10 mouse cellular contexts compared by ENCODE assay signal in genomic region chr6:30678482-30678881, GRCm38 (mm10). TPM values are rescaled to one million over a fixed set of nuclear protein-coding genes. Genes with fewer than 3 reads are reported as not detected.
DNase-seq lines count a peak whose midpoint lies in the region; ATAC-seq lines count a peak whose summit lies in the region.
"Had no signal": no experiment of that assay in that cellular context is flagged by ENCODE, and none has a peak within 500 bp of the region (broad histone marks: within the 10 kb centered on the region; RNA-seq: fewer than 3 reads in every experiment).

No protein-coding gene starts in this region.

- intact Hi-C loops in left cerebral cortex, postnatal 4 days (cut with DNase I), result no loop called here
- intact Hi-C loops in left cerebral cortex, postnatal 10 days (cut with DNase I), result no loop called here

- H3K4me3 ChIP-seq in forebrain, embryonic 11.5 days (ENCODE audit: low read depth, low read length), result no peak overlapping the region
- no peak overlapping the region for H3K4me3 ChIP-seq in limb, embryonic 13.5 days
- no peak overlapping the region for H3K4me3 ChIP-seq in intestine, embryonic 16.5 days (ENCODE audit: low read length)

- peak; percentile 54; the same call in 1 of the 2 replicates for ATAC-seq in forebrain, embryonic 11.5 days (replicated peaks; ENCODE audit: low FRiP score)
- ATAC-seq in limb, embryonic 13.5 days (ENCODE audit: low FRiP score, low read depth), result no peak
- no peak for ATAC-seq in intestine, embryonic 16.5 days

- 0 out of 2 replicates have a peak overlapping the region, but pooled peaks have one; percentile 41 for H3K27ac ChIP-seq in forebrain, embryonic 11.5 days (ENCODE audit: low read depth, low read length)
- H3K27ac ChIP-seq in limb, embryonic 13.5 days, result peak overlapping the region; percentile 53; the same call in 1 of the 2 replicates
- no peak overlapping the region for H3K27ac ChIP-seq in intestine, embryonic 16.5 days (ENCODE audit: low read length)

- peak; percentile 57 for DNase-seq in left cerebral cortex, postnatal 4 days
- DNase-seq in left cerebral cortex, postnatal 10 days (ENCODE audit: extremely low spot score in 1 of 2, low spot score in 2 of 2), result no peak
- no peak for DNase-seq in forebrain, embryonic 11.5 days (ENCODE audit: low spot score)
- DNase-seq in retina, postnatal 1 day, result peak; percentile 51
- DNase-seq in frontal cortex, postnatal 25 days (ENCODE audit: low spot score in 2 of 2), result no peak
- DNase-seq: kidney, postnatal 4 days; lung, embryonic 14.5 days; thymus, adult 18-20 months had no signal

- peaks cover 38% of the 10 kb centered on the region for H3K4me1 ChIP-seq in forebrain, embryonic 11.5 days (replicated peaks; ENCODE audit: control insufficient read depth, insufficient read depth, low read length)
- H3K4me1 ChIP-seq in limb, embryonic 13.5 days, result peaks cover 81% of the 10 kb centered on the region
- H3K4me1 ChIP-seq in intestine, embryonic 16.5 days (ENCODE audit: control insufficient read depth, insufficient read depth, low read length), result peaks cover 32% of the 10 kb centered on the region

- peak overlapping the region; percentile 12; the same call in 1 of the 2 replicates for H3K9ac ChIP-seq in forebrain, embryonic 11.5 days (ENCODE audit: low read length)
- no peak overlapping the region for H3K9ac ChIP-seq in limb, embryonic 13.5 days
- no peak overlapping the region for H3K9ac ChIP-seq in intestine, embryonic 16.5 days (ENCODE audit: low read depth, low read length)
- H3K9ac ChIP-seq: lung, embryonic 14.5 days had no signal

- no peaks in the 10 kb centered on the region for H3K9me3 ChIP-seq in forebrain, embryonic 11.5 days (ENCODE audit: control insufficient read depth, low read length)
- H3K9me3 ChIP-seq in limb, embryonic 13.5 days, result no peaks in the 10 kb centered on the region
- H3K9me3 ChIP-seq in intestine, embryonic 16.5 days (ENCODE audit: control insufficient read depth, low read length), result no peaks in the 10 kb centered on the region

- no peaks in the 10 kb centered on the region for H3K36me3 ChIP-seq in forebrain, embryonic 11.5 days (ENCODE audit: control insufficient read depth, insufficient read depth, low read length)
- H3K36me3 ChIP-seq in limb, embryonic 13.5 days, result peaks cover 3% of the 10 kb centered on the region
- no peaks in the 10 kb centered on the region for H3K36me3 ChIP-seq in intestine, embryonic 16.5 days (ENCODE audit: control insufficient read depth, insufficient read depth, low read length)

- no peaks in the 10 kb centered on the region for H3K27me3 ChIP-seq in forebrain, embryonic 11.5 days (ENCODE audit: control insufficient read depth, insufficient read depth, low read length)
- H3K27me3 ChIP-seq in limb, embryonic 13.5 days, result no peaks in the 10 kb centered on the region
- no peaks in the 10 kb centered on the region for H3K27me3 ChIP-seq in intestine, embryonic 16.5 days (replicated peaks; ENCODE audit: control insufficient read depth, insufficient read depth, low read length)

- no peak overlapping the region for H3K4me2 ChIP-seq in forebrain, embryonic 11.5 days (ENCODE audit: low read depth, low read length, severe bottlenecking)
- no peak overlapping the region for H3K4me2 ChIP-seq in limb, embryonic 13.5 days (replicated peaks)
- H3K4me2 ChIP-seq in intestine, embryonic 16.5 days (ENCODE audit: low read depth, low read length), result no peak overlapping the region
- H3K4me2 ChIP-seq: lung, embryonic 14.5 days had no signal

- WGBS in forebrain, embryonic 11.5 days, result 60% methylated on average over 6 of the region's 6 CpGs
- 64% methylated on average over 6 of the region's 6 CpGs for WGBS in limb, embryonic 13.5 days
- WGBS in intestine, embryonic 16.5 days, result 84% methylated on average over 6 of the region's 6 CpGs

RNA-seq across cellular contexts. Expression of gene Cep41, which starts 15.1 kb away (rescaled TPM):
- total RNA-seq in left cerebral cortex, postnatal 4 days (2021), result 10 to 100 TPM in 1 of 2 experiments, 1 to 10 TPM in 1; 7.4 to 10.9 TPM
- total RNA-seq in left cerebral cortex, postnatal 10 days (2021), result 1 to 10 TPM; 7.1 to 7.8 TPM
- polyA plus RNA-seq in forebrain, embryonic 11.5 days (2014; fragmentation: Nextera tagmentation; extraction: Ambion mirVana), result 21.6 and 24.1 TPM in 2 replicates
- polyA plus RNA-seq in limb, embryonic 13.5 days (2015; fragmentation: Nextera tagmentation; extraction: Ambion mirVana), result 52.3 and 55.4 TPM in 2 replicates
- polyA plus RNA-seq in intestine, embryonic 16.5 days (2015; fragmentation: Nextera tagmentation; extraction: Ambion mirVana), result 6.2 and 6.6 TPM in 2 replicates

RNA-seq across cellular contexts. Expression of gene Cpa1, which starts 39.5 kb away (rescaled TPM):
- total RNA-seq in left cerebral cortex, postnatal 4 days (2021), result not detected
- total RNA-seq in left cerebral cortex, postnatal 10 days (2021), result not detected
- 0.16 TPM in 1 of 2 replicates, not detected in the other for polyA plus RNA-seq in forebrain, embryonic 11.5 days (2014; fragmentation: Nextera tagmentation; extraction: Ambion mirVana)
- 0.88 and 1.0 TPM in 2 replicates for polyA plus RNA-seq in limb, embryonic 13.5 days (2015; fragmentation: Nextera tagmentation; extraction: Ambion mirVana)
- polyA plus RNA-seq in intestine, embryonic 16.5 days (2015; fragmentation: Nextera tagmentation; extraction: Ambion mirVana), result 358 and 408 TPM in 2 replicates

RNA-seq across cellular contexts. Expression of gene Mest, which starts 44.9 kb away (rescaled TPM):
- total RNA-seq in left cerebral cortex, postnatal 4 days (2021), result 100 to 1,000 TPM; 104 to 155 TPM
- total RNA-seq in left cerebral cortex, postnatal 10 days (2021), result 100 to 1,000 TPM; 102 to 105 TPM
- polyA plus RNA-seq in forebrain, embryonic 11.5 days (2014; fragmentation: Nextera tagmentation; extraction: Ambion mirVana), result 1,661 and 1,678 TPM in 2 replicates
- polyA plus RNA-seq in limb, embryonic 13.5 days (2015; fragmentation: Nextera tagmentation; extraction: Ambion mirVana), result 1,770 and 1,957 TPM in 2 replicates
- polyA plus RNA-seq in intestine, embryonic 16.5 days (2015; fragmentation: Nextera tagmentation; extraction: Ambion mirVana), result 558 and 560 TPM in 2 replicates

Comparison
In these comparisons a context has a peak if more than half of its experiments do, and no peak if none do; other contexts are left out.
1. DNase-seq: peak in left cerebral cortex, postnatal 4 days (single experiment) and retina, postnatal 1 day (single experiment); none in left cerebral cortex, postnatal 10 days (0 of 2), forebrain, embryonic 11.5 days (single experiment) and frontal cortex, postnatal 25 days (0 of 2).
2. RNA of gene Cpa1, which starts 39.5 kb away (polyA plus RNA-seq): 358 to 408 TPM in intestine, embryonic 16.5 days; 0.88 to 1.0 TPM in limb, embryonic 13.5 days and 0.16 TPM in forebrain, embryonic 11.5 days; every median in the first group is over 100 times any median in the second.